Mouse (Mus musculus) gastrocnemius, adult 18-20 months (tissue): ENCODE results near the gene F830045P16Rik. TPM values are rescaled to one million over a fixed set of nuclear protein-coding genes. Genes with fewer than 3 reads are reported as not detected.
"Not testable (repeated sequence)": the region's sequence is repeated elsewhere in the genome, so short reads cannot be mapped to it uniquely, and the experiment has no call there.

Experiments used
- DNase-seq: peaks from one replicate; pipeline ENCODE4 v3.0.0; 2021; ENCODE audit warnings: low spot score
- total RNA-seq, 2 experiments: library from RNA; stranded (reverse); gene quantifications; 2 replicates each; pipeline ENCODE4 v1.2.3; 2021

Gene F830045P16Rik
- total RNA-seq, 2 experiments from 2014 or later, result not detected

GRCm38 (mm10) chr2:129545596-129545995 lies 9.2 kb upstream of the F830045P16Rik start:
- no peak for DNase-seq

DNA sequence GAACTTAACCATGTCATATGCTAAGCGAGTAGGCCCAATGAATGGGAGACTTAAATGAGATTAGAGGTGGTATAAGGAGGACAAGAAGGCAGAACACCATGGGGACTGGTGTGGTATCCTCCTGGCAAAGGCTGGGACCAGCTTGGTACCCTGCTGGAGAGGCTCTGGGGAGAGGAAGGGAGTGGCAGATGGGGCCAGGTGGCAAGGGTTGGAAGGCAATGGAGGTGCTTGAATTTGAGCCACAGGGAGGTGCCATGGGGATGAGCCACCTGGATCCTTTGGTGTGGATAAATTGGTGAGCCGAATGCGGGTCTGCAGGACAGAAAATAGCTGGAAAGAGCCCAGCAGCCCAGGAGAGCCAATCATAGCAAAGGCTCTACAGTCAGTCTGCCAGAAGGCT lies 8.5 kb upstream of the F830045P16Rik start:
- no peak for DNase-seq

DNA sequence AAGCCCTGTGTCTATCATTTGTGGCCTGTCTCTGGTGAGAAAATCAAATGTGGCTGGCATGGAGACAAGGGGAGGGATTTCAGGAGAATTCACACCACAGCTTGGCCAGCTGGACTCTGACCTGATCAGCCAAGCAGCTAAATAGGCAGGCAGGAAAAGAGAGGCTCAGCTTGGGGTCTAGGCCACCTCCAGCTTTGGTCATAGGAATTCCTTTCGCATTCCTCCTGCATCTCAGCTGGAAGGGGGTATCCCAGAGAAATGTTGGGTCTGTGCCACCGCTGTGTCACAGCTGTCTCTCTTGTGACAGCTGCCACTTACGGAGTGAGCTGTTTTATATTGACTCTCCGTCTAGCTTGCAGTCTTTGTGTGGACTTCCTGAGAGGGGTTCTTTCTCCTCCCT lies 8.0 kb upstream of the F830045P16Rik start:
- DNase-seq, result no peak

- DNase-seq, result no peak
Measured at GRCm38 (mm10) chr2:129540036-129540435, 3.6 kb upstream of the F830045P16Rik start.

DNA sequence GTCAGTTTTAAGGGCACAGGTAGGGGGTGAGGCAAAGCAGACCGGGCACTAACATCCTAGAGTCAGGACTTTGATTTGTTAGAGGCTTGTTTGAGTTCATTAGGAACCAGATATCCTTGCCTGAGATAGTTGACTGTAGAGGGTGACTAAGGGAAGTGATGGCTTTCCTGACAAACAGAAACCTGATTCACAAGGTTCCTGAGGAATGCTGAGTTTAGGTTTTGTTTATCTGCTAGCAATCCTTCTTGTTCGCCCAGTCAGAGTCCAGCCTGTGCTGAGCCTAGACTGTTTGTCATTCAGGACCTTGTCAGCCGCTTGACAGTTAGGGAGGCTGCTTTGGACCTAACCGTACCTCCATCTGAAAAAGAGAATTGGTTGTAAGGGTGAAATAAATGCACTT lies 2.8 kb upstream of the F830045P16Rik start:
- DNase-seq, result no peak

GRCm38 (mm10) chr2:129537926-129538325 lies 1.5 kb upstream of the F830045P16Rik start:
- no peak for DNase-seq

GRCm38 (mm10) chr2:129537360-129537759 lies 958 bp upstream of the F830045P16Rik start:
- no peak for DNase-seq

DNA sequence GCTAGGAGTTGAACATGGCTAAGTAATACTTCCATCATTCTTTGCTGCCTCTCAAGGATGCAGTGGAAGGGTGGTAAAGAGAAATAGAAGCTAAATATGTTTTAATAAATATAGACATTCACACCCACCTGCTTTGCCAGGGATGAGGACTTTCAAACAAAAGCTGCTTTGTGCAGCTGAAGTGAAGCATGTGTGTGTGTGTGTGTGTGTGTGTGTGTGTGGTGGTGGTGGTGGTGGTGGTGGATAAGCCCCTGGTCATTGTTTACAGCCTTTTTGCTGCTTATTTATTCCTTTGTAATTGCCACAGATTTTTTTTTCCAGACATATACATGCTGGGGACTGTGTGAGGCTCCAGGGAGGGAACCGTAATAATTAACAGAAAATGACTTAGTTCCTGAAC lies 524 bp upstream of the F830045P16Rik start:
- no peak for DNase-seq

GRCm38 (mm10) chr2:129534886-129535591 lies 1.4 kb downstream of the F830045P16Rik start:
- DNase-seq, result no peak

DNA sequence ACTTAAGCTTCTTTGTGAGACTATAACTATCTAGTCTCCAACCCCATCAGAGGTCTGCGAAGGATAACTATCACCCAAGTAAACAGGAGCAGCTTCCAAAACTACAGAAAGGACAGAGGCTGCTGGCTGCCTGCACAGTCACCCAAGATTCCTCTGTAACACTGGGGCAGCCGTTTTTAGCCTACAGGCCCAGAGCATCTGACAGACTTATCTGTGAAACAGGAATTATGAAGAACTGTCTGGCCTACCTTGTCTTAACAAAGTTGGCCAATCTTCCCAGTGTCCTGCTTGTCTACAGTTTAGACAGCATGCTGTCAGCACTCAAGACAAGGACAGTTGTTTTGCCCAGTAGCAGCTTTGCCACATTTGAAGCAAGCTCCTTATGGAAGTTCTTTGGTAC lies 4.5 kb downstream of the F830045P16Rik start:
- DNase-seq, result no peak

DNA sequence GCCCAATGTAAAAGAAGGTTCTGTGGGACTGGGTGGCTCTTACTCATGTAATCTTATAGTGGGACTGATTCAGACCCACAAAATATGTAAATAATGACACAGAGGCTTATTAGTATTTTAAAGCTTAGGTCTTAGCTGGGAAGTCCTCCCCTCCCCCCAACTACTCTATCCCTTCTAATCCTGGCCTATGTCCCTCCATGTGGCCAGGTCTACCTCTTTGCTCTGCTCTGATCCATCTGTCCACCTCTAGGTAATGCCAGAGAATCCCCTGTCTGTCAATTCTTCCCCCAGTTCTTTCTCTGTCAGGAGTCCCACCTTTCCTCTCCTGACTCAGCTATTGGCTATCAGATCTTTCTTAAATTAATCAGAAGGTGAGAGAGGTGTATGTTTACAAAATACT lies 5.3 kb downstream of the F830045P16Rik start:
- DNase-seq, result no peak

DNA sequence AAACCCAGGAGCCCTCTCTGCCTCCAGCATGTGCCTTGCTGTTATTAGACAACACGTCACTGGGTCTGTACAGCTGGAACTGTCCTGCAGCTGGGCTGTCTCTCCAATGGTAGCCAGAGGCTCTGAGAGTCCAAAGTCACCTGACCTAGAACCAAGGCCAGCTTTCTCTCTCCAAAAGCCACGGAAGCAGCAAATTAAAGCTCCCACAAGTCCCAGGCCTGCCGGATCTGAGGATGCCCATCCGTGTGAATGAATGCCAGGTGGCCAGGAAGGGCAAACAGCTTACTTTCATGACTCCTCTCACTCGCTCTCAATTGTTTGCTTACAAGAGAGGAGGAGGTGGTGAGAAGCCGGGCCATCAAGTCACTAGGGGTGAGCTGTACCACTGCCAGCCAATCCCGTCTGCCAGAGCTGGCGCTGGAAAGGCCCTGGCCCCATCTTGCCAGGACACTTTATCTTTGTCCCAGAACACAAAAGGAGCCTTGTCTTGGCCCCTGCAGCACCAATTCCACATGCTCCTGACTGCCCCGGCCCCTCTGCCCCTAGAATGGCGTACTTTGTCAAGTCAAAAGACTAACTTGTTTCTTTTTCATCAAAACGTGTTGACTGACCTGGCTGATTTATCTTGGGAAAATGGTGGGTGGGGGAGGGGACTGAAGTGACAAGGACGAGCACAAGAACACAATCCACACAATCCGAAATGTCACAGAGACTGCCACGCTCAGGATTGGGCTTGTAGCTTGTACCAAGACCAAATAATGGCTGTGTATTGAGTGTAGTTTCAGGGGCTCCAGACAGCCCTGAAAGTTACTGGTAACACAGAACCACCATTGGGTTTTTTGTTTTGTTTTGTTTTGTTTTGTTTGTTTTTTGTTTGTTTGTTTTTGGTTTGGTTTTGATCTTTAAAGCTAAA lies 6.8 kb downstream of the F830045P16Rik start:
- DNase-seq, result peak; percentile 17

DNA sequence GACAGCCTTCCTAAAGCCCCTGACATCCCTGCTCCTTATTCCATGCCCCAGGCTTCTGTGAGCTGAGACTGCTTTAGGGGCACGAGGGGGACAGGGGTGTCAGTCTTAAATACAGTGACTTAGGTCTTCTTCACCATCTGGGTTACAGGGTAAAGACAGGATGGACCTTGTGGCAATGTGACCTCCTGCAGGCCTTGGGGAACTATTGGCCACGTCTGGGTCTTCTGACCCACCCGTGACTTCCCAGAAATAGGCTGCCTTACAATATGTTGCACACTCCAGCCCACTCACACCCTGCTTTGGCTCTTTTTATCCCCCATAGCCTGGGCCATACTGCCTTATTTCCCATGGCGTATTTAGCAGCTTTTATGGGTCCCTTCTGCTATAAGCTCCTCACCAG lies 8.5 kb downstream of the F830045P16Rik start:
- no peak for DNase-seq

DNA sequence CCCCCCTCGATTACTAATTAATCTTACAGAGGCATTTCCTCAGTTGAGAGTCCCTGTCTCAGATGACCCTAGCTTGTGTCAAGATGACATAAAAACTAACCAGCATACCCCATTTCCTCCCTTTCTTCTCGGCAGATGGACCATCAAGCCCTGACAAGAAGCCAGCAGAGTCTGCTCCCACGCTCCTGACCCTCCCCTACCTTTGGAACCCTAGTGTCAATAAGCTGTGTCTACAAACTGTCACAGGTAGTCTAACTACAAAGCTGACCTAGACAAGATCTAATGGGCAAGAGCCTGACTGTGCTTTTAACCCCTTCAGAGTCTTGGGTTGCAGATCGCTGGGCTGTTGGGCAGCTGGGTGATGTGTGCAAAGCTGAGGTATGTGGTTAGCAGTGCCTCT lies 10.1 kb downstream of the F830045P16Rik start:
- no peak for DNase-seq

GRCm38 (mm10) chr2:129525644-129526043 lies 10.8 kb downstream of the F830045P16Rik start:
- no peak for DNase-seq

DNA sequence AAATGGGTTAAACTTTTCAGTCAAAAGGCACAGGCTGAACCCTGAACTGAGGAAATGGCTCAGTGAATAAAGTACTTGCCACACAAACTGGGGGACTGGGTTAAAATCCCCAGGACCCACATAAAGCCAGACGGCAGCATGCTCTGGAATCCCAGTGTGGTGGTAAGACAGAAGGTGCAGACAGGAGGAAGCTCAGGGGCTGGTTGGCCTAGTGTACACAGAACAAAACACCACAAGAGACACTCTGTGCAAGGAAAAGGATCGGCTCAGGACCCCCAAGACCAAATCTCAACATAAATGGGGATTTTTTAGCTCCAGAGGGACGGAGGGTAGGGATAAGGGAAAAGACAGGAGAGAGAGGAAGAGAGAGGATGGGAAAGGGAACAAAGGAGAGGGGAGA lies 17.9 kb downstream of the F830045P16Rik start:
- no peak for DNase-seq

- no peak for DNase-seq
Measured at GRCm38 (mm10) chr2:129514923-129515920, 21.2 kb downstream of the F830045P16Rik start.

- DNase-seq, result no peak
Measured at GRCm38 (mm10) chr2:129514401-129514667, 22.1 kb downstream of the F830045P16Rik start.

GRCm38 (mm10) chr2:129513546-129514400 lies 22.6 kb downstream of the F830045P16Rik start:
- DNase-seq, result no peak

DNA sequence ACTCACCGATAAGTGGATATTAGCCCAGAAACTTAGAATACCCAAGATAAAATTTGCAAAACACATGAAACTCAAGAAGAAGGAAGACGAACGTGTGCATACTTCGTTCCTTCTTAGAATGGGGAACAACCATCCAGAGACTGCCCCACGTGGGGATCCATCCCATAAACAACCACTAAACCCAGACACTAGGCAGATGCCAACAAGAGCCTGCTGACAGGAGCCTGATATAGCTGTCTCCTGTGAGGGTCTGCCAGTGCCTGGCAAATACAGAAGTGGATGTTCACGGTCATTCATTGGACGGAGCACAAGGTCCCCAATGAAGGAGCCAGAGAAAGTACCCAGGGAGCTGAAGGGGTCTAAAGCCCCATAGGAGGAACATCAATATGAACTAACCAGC lies 24.3 kb downstream of the F830045P16Rik start:
- not testable (repeated sequence) for DNase-seq

- DNase-seq, result peak; percentile 70
Measured at GRCm38 (mm10) chr2:129502641-129503040, 33.8 kb downstream of the F830045P16Rik start.
